Mouse (Mus musculus) embryonic facial prominence, embryonic 14.5 days (tissue): ENCODE measurements around the gene Mzf1. TPM values are rescaled to one million over a fixed set of nuclear protein-coding genes. Genes with fewer than 3 reads are reported as not detected.

Experiments
- ATAC-seq: fragments of 200-750 bp; cut with Nextera tagmentation; 2 replicates; pipeline ENCODE4 v1.8.0; 2017; ENCODE audit warnings: low read depth, moderate number of reproducible peaks, moderate TSS enrichment
- DNase-seq: peaks from one replicate; pipeline ENCODE4 v3.0.0-alpha.2; 2015; ENCODE audit warnings: low spot score
- H3K27ac ChIP-seq: fragments of 300-500 bp; sonication (generic); replicated peaks from 2 replicates; pipeline ENCODE4 v1.5.1; 2014; ENCODE audit warnings: low read depth, mild to moderate bottlenecking, low read length, moderate library complexity
- H3K27me3 ChIP-seq: fragments of 300-500 bp; sonication (generic); replicated peaks from 2 replicates; pipeline ENCODE4 v1.6.1; 2014; ENCODE audit warnings: low read length; ENCODE audit not compliant: control insufficient read depth, insufficient read depth
- H3K36me3 ChIP-seq: fragments of 300-500 bp; sonication (generic); 2 replicates; pipeline ENCODE4 v1.6.1; 2014; ENCODE audit warnings: low read length, mixed read lengths; ENCODE audit not compliant: control insufficient read depth, insufficient read depth
- H3K4me1 ChIP-seq: fragments of 300-500 bp; sonication (generic); 2 replicates; pipeline ENCODE4 v1.6.1; 2014; ENCODE audit warnings: antibody characterized with exemption, low read length; ENCODE audit not compliant: control insufficient read depth, insufficient read depth
- H3K4me2 ChIP-seq: fragments of 300-500 bp; sonication (generic); 2 replicates; pipeline ENCODE4 v1.6.1; 2014; ENCODE audit warnings: low read depth, mild to moderate bottlenecking, low read length, moderate library complexity, mixed read lengths
- H3K4me3 ChIP-seq: fragments of 300-500 bp; sonication (generic); 2 replicates; pipeline ENCODE4 v1.5.1; 2014; ENCODE audit warnings: low read depth, mild to moderate bottlenecking, low read length
- H3K9ac ChIP-seq: fragments of 300-500 bp; sonication (generic); 2 replicates; pipeline ENCODE4 v1.6.1; 2014; ENCODE audit warnings: low read depth, mild to moderate bottlenecking, low read length, moderate library complexity, mixed read lengths
- H3K9me3 ChIP-seq: fragments of 300-500 bp; sonication (generic); 2 replicates; pipeline ENCODE4 v1.6.1; 2016; ENCODE audit warnings: low read length; ENCODE audit not compliant: control insufficient read depth
- WGBS: fragments of 180-500 bp; shearing (Covaris S2); extraction: QIAGEN DNeasy Blood & Tissue Kit; methylation state at CpG from one replicate; pipeline ENCODE4 v1.1.7; 2014; 5-methylcytosine and 5-hydroxymethylcytosine counted together
- polyA plus RNA-seq: library from polyadenylated mRNA; unstranded; fragments of >200 nt; fragmentation: Nextera tagmentation; extraction: Ambion mirVana; gene quantifications from 2 replicates; pipeline ENCODE4 v1.2.1, GENCODE M21; 2014

The Mzf1 gene
- polyA plus RNA-seq, 1 experiment from 2014 or later = 2.9 TPM

DNA sequence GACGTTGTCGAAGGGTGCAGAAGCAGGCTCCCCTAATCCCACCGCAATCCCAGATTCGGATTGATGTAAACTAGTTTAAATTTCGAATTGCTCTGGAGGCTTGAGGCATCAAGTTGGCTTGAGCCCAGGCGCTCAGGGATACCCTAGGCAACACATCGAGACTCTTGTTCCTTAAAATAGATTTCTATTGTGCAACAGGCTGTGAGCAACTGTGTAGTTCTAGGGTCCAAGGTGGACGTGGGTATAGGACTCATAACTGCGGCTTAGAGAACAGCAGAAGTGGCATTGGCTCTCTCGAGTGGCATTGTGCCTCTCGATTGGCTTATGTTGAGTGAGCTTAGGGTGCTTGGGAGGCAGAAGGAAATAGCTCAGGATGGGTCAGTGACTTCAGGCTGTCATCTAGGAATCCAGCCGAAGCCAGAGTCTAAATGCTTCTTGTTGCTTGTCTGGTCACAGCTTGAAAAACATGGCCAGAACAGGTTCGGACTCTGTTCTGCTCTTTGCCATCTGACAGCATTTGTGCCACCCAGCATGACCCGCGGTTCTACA is 15.9 kb downstream of the Mzf1 start:
- no peak for ATAC-seq
- Histone ChIP-seq H3K36me3 (peaks cover 17% of the 10 kb centered on the region), H3K27me3 (peaks cover 24% of the 10 kb centered on the region), H3K9me3 (no peaks in the 10 kb centered on the region), H3K4me3 (peak overlapping the region; percentile 69), H3K9ac (peak overlapping the region; percentile 98), H3K4me1 (peaks cover 23% of the 10 kb centered on the region), H3K4me2 (peak overlapping the region; percentile 90), H3K27ac (peak overlapping the region; percentile 99)
- DNase-seq = peak; percentile 47
- 23% methylated on average over 15 of the region's 15 CpGs for WGBS

GRCm38 (mm10) chr7:13037901-13038555 is 16.5 kb downstream of the Mzf1 start, which contains the start of gene Ube2m:
Ube2m (minus strand) TSS chr7:13038275.
- peak within 1 kb of the TSS; percentile 98 for H3K9ac ChIP-seq
- peaks cover 26% of the 10 kb centered on the region for H3K4me1 ChIP-seq
- peaks cover 18% of the 10 kb centered on the region for H3K27me3 ChIP-seq
- DNase-seq (peak; percentile 99), ATAC-seq (peak; percentile 91)
- no peaks in the 10 kb centered on the region for H3K9me3 ChIP-seq
- H3K27ac ChIP-seq = peak within 1 kb of the TSS; percentile 99
- peak within 1 kb of the TSS; percentile 69 for H3K4me3 ChIP-seq
- peak within 1 kb of the TSS; percentile 90 for H3K4me2 ChIP-seq
- peaks cover 17% of the 10 kb centered on the region for H3K36me3 ChIP-seq
- 0% methylated on average over 39 of the region's 65 CpGs for WGBS

GRCm38 (mm10) chr7:13037366-13037765 is 17.2 kb downstream of the Mzf1 start:
- Histone ChIP-seq H3K4me2 (peak overlapping the region; percentile 90), H3K27ac (peak overlapping the region; percentile 99), H3K4me1 (peaks cover 26% of the 10 kb centered on the region), H3K27me3 (peaks cover 11% of the 10 kb centered on the region), H3K4me3 (peak overlapping the region; percentile 69), H3K9me3 (no peaks in the 10 kb centered on the region), H3K36me3 (peaks cover 22% of the 10 kb centered on the region), H3K9ac (peak overlapping the region; percentile 98)
- no peak for DNase-seq
- ATAC-seq = no peak
- WGBS = 0% methylated on average over 29 of the region's 33 CpGs

GRCm38 (mm10) chr7:13036806-13037205 is 17.8 kb downstream of the Mzf1 start:
- H3K36me3 ChIP-seq = peaks cover 28% of the 10 kb centered on the region
- WGBS = 39% methylated on average over 4 of the region's 4 CpGs
- peaks cover 5% of the 10 kb centered on the region; the same call in 1 of the 2 replicates for H3K27me3 ChIP-seq
- H3K9ac ChIP-seq = peak overlapping the region; percentile 98
- peak overlapping the region; percentile 99 for H3K27ac ChIP-seq
- DNase-seq (no peak), ATAC-seq (no peak)
- H3K4me1 ChIP-seq = peaks cover 26% of the 10 kb centered on the region
- H3K9me3 ChIP-seq = no peaks in the 10 kb centered on the region
- peak overlapping the region; percentile 69 for H3K4me3 ChIP-seq
- H3K4me2 ChIP-seq = peak overlapping the region; percentile 90

- no peak overlapping the region for H3K9ac ChIP-seq
- peaks cover 42% of the 10 kb centered on the region for H3K36me3 ChIP-seq
- H3K9me3 ChIP-seq = no peaks in the 10 kb centered on the region
- peak overlapping the region; percentile 93 for H3K4me2 ChIP-seq
- H3K4me1 ChIP-seq = peaks cover 26% of the 10 kb centered on the region
- ATAC-seq (no peak), DNase-seq (no peak)
- 84% methylated on average over 17 of the region's 17 CpGs for WGBS
- H3K27me3 ChIP-seq = no peaks in the 10 kb centered on the region
- H3K27ac ChIP-seq = peak overlapping the region; percentile 93; the same call in 1 of the 2 replicates
- peak overlapping the region; percentile 54; the same call in 1 of the 2 replicates for H3K4me3 ChIP-seq
Measured at GRCm38 (mm10) chr7:13035211-13035855, 19.2 kb downstream of the Mzf1 start.

GRCm38 (mm10) chr7:13034148-13034977 is 20.2 kb downstream of the Mzf1 start, which contains the start of gene Chmp2a:
Chmp2a (minus strand) TSS chr7:13034807.
- ATAC-seq = peak; percentile 84
- no peaks in the 10 kb centered on the region for H3K27me3 ChIP-seq
- H3K9me3 ChIP-seq = no peaks in the 10 kb centered on the region
- H3K4me3 ChIP-seq = peak within 1 kb of the TSS; percentile 54
- WGBS = under 1% methylated on average over 32 of the region's 45 CpGs
- H3K9ac ChIP-seq = peak within 1 kb of the TSS; percentile 78
- peak within 1 kb of the TSS; percentile 93 for H3K4me2 ChIP-seq
- peak within 1 kb of the TSS; percentile 93 for H3K27ac ChIP-seq
- peaks cover 52% of the 10 kb centered on the region for H3K36me3 ChIP-seq
- peak; percentile 98 for DNase-seq
- peaks cover 26% of the 10 kb centered on the region for H3K4me1 ChIP-seq

DNA sequence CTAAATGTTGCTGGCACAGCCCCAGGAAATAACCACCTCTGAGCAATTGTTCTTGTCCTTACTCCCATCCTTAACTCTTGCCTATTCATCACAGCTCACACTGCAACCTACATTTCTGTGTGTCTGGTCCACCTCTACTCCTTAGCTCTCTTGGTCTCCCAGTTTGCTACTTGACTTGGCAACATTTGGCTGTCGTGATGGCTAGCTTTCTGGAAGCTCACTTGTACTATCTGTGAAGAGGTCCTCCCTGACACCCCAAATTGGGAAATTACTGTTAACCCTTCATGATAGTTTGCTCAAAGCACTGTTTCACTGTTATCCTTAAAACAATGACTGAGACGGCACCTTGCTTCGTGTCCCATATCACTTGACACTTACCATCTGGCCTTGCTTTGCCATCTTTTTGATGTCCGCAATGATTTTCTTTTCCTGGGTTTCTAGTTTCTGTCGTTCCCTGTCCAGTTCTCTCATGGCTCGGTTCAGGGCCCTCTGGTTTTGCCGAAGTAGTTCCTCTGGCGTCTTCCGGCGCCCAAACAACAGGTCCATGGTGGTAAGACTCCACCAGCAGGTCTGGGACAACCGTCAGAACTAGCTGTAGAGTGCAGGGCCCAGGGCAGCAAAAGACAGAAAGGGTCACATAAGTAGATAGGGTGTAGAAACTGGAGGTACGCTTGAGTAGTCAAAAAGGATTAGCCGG is 21.0 kb downstream of the Mzf1 start:
- DNase-seq (no peak), ATAC-seq (no peak)
- no peaks in the 10 kb centered on the region for H3K27me3 ChIP-seq
- peak overlapping the region; percentile 78 for H3K9ac ChIP-seq
- H3K36me3 ChIP-seq = peaks cover 60% of the 10 kb centered on the region
- peak overlapping the region; percentile 54 for H3K4me3 ChIP-seq
- H3K4me1 ChIP-seq = peaks cover 18% of the 10 kb centered on the region
- 41% methylated on average over 13 of the region's 13 CpGs for WGBS
- H3K27ac ChIP-seq = peak overlapping the region; percentile 93
- peak overlapping the region; percentile 93 for H3K4me2 ChIP-seq
- H3K9me3 ChIP-seq = no peaks in the 10 kb centered on the region
